Mouse (Mus musculus) embryonic facial prominence, embryonic 13.5 days (tissue): ENCODE results near the gene Lrit2. TPM values are rescaled to one million over a fixed set of nuclear protein-coding genes. Genes with fewer than 3 reads are reported as not detected.

ENCODE experiments used
- ATAC-seq: fragments of 200-750 bp; cut with Nextera tagmentation; 2 replicates; pipeline ENCODE4 v1.8.0; 2017; ENCODE audit warnings: low read depth; ENCODE audit not compliant: insufficient number of reproducible peaks, insufficient read depth, low FRiP score, low TSS enrichment
- H3K27ac ChIP-seq: fragments of 300-500 bp; sonication (generic); 2 replicates; pipeline ENCODE4 v1.5.1; 2015; ENCODE audit warnings: moderate library complexity, mild to moderate bottlenecking, inconsistent platforms
- H3K27me3 ChIP-seq: fragments of 300-500 bp; sonication (generic); 2 replicates; pipeline ENCODE4 v1.6.1; 2015; ENCODE audit warnings: mild to moderate bottlenecking, inconsistent platforms
- H3K36me3 ChIP-seq: fragments of 300-500 bp; sonication (generic); 2 replicates; pipeline ENCODE4 v1.6.1; 2015; ENCODE audit warnings: mild to moderate bottlenecking, inconsistent platforms
- H3K4me1 ChIP-seq: fragments of 300-500 bp; sonication (generic); 2 replicates; pipeline ENCODE4 v1.6.1; 2015; ENCODE audit warnings: inconsistent platforms
- H3K4me2 ChIP-seq: fragments of 300-500 bp; sonication (generic); 2 replicates; pipeline ENCODE4 v1.6.1; 2015; ENCODE audit warnings: moderate library complexity, mild to moderate bottlenecking, inconsistent platforms
- H3K4me3 ChIP-seq: fragments of 300-500 bp; sonication (generic); 2 replicates; pipeline ENCODE4 v1.5.1; 2015; ENCODE audit warnings: mild to moderate bottlenecking, inconsistent platforms
- H3K9ac ChIP-seq: fragments of 300-500 bp; sonication (generic); 2 replicates; pipeline ENCODE4 v1.6.1; 2015; ENCODE audit warnings: mild to moderate bottlenecking, inconsistent platforms
- H3K9me3 ChIP-seq: fragments of 300-500 bp; sonication (generic); 2 replicates; pipeline ENCODE4 v1.6.1; 2016; ENCODE audit warnings: inconsistent platforms
- WGBS: fragments of 180-500 bp; shearing (Covaris S2); methylation state at CpG from one replicate; pipeline ENCODE4 v1.1.7; 2015; ENCODE audit warnings: mixed read lengths; 5-methylcytosine and 5-hydroxymethylcytosine counted together
- polyA plus RNA-seq: library from polyadenylated mRNA; unstranded; fragments of >200 nt; fragmentation: Nextera tagmentation; extraction: Ambion mirVana; gene quantifications from 2 replicates; pipeline ENCODE4 v1.2.1, GENCODE M21; 2015

Lrit2 gene
- polyA plus RNA-seq, 1 experiment from 2014 or later, result not detected

- H3K27me3 ChIP-seq, result no peaks in the 10 kb centered on the region
These were observed 45.2 kb downstream of the Lrit2 start for GRCm38 (mm10) chr14:37112931-37113330.

GRCm38 (mm10) chr14:37113922-37114321 is 46.2 kb downstream of the Lrit2 start, which contains the start of gene 2610528A11Rik:
TSS of gene 2610528A11Rik (minus strand) at chr14:37114022.
- 72% methylated on average over 3 of the region's 3 CpGs for WGBS
- no peaks in the 10 kb centered on the region for H3K4me1 ChIP-seq
- no peak within 1 kb of the TSS for H3K4me3 ChIP-seq
- no peaks in the 10 kb centered on the region for H3K36me3 ChIP-seq
- H3K27me3 ChIP-seq, result no peaks in the 10 kb centered on the region
- H3K27ac ChIP-seq, result no peak within 1 kb of the TSS
- no peak within 1 kb of the TSS for H3K4me2 ChIP-seq
- no peak within 1 kb of the TSS for H3K9ac ChIP-seq
- ATAC-seq, result no peak
- H3K9me3 ChIP-seq, result no peaks in the 10 kb centered on the region

More at GRCm38 (mm10) chr14:37112931-37113330, 45.2 kb downstream of the Lrit2 start:
- Histone ChIP-seq H3K27ac (no peak overlapping the region), H3K9me3 (no peaks in the 10 kb centered on the region), H3K4me3 (no peak overlapping the region), H3K4me2 (no peak overlapping the region), H3K36me3 (no peaks in the 10 kb centered on the region), H3K9ac (no peak overlapping the region), H3K4me1 (no peaks in the 10 kb centered on the region)
- ATAC-seq, result no peak
- 88% methylated on average over 7 of the region's 7 CpGs for WGBS

GRCm38 (mm10) chr14:37119233-37119632 is 51.5 kb downstream of the Lrit2 start:
- Histone ChIP-seq H3K27ac (no peak overlapping the region), H3K27me3 (no peaks in the 10 kb centered on the region), H3K4me3 (no peak overlapping the region), H3K4me1 (no peaks in the 10 kb centered on the region), H3K4me2 (no peak overlapping the region), H3K36me3 (peaks cover 36% of the 10 kb centered on the region), H3K9me3 (no peaks in the 10 kb centered on the region), H3K9ac (no peak overlapping the region)
- ATAC-seq, result no peak
- 93% methylated on average over 4 of the region's 4 CpGs for WGBS

Other genes starting within 250 kb of the Lrit2 start
- 45.1 and 50.0 TPM in 2 replicates for gene Ccser2, start 99.2 kb upstream of the Lrit2 start, polyA plus RNA-seq
- 0.13 TPM in 1 of 2 replicates, not detected in the other for gene Rgr, start 19.0 kb upstream of the Lrit2 start, polyA plus RNA-seq
- not detected in 2 replicates for gene Lrit1, start 13.1 kb upstream of the Lrit2 start, polyA plus RNA-seq
- 0.60 and 1.3 TPM in 2 replicates for gene Cdhr1, start 30.4 kb downstream of the Lrit2 start, polyA plus RNA-seq
- gene 2610528A11Rik, start 46.1 kb downstream of the Lrit2 start, polyA plus RNA-seq, result 2.5 and 3.2 TPM in 2 replicates
- 177 and 183 TPM in 2 replicates for gene Ghitm, start 67.3 kb downstream of the Lrit2 start, polyA plus RNA-seq